Mouse (Mus musculus): Measurements from ENCODE around the gene Ftl1.

- TF ChIP-seq EP300 (IDR thresholded peaks at IDR 0.05; ENCODE audit: insufficient read depth, low read depth, low read length) (no peak), POLR2A (IDR thresholded peaks at IDR 0.05; ENCODE audit: insufficient read depth, low read depth, low read length) (no peak)
These were observed 25.9 kb downstream of the Ftl1 start for GRCm38 (mm10) chr7:45433835-45434202.
